Mouse (Mus musculus) hindbrain, embryonic 15.5 days (tissue): ENCODE data around the gene Lrrc27. TPM values are rescaled to one million over a fixed set of nuclear protein-coding genes. Genes with fewer than 3 reads are reported as not detected.

Experiments
- ATAC-seq: fragments of 200-750 bp; cut with Nextera tagmentation; 2 replicates; pipeline ENCODE4 v1.8.0; 2017; ENCODE audit warnings: low read depth, moderate number of reproducible peaks, moderate TSS enrichment; ENCODE audit not compliant: low FRiP score
- H3K27ac ChIP-seq: fragments of 300-500 bp; sonication (generic); replicated peaks from 2 replicates; pipeline ENCODE4 v1.5.1; 2015; ENCODE audit warnings: mild to moderate bottlenecking, inconsistent platforms
- H3K27me3 ChIP-seq: fragments of 300-500 bp; sonication (generic); 2 replicates; pipeline ENCODE4 v1.6.1; 2015; ENCODE audit warnings: control low read depth, inconsistent platforms
- H3K36me3 ChIP-seq: fragments of 300-500 bp; sonication (generic); 2 replicates; pipeline ENCODE4 v1.6.1; 2015; ENCODE audit warnings: control low read depth, inconsistent platforms
- H3K4me1 ChIP-seq: fragments of 300-500 bp; sonication (generic); replicated peaks from 2 replicates; pipeline ENCODE4 v1.6.1; 2015; ENCODE audit warnings: control low read depth, inconsistent platforms
- H3K4me2 ChIP-seq: fragments of 300-500 bp; sonication (generic); 2 replicates; pipeline ENCODE4 v1.6.1; 2015; ENCODE audit warnings: moderate library complexity, mild to moderate bottlenecking, inconsistent platforms
- H3K4me3 ChIP-seq: fragments of 300-500 bp; sonication (generic); 2 replicates; pipeline ENCODE4 v1.5.1; 2015; ENCODE audit warnings: mild to moderate bottlenecking, inconsistent platforms
- H3K9ac ChIP-seq: fragments of 300-500 bp; sonication (generic); 2 replicates; pipeline ENCODE4 v1.6.1; 2015; ENCODE audit warnings: inconsistent platforms
- H3K9me3 ChIP-seq: fragments of 300-500 bp; sonication (generic); 2 replicates; pipeline ENCODE4 v1.6.1; 2016; ENCODE audit warnings: control low read depth, inconsistent platforms
- WGBS: fragments of 180-500 bp; shearing (Covaris S2); methylation state at CpG from one replicate; pipeline ENCODE4 v1.1.7; 2015; 5-methylcytosine and 5-hydroxymethylcytosine counted together
- polyA plus RNA-seq: library from polyadenylated mRNA; unstranded; fragments of >200 nt; fragmentation: Nextera tagmentation; extraction: Ambion mirVana; gene quantifications from 2 replicates; pipeline ENCODE4 v1.2.1, GENCODE M21; 2015

Lrrc27 gene
- polyA plus RNA-seq, 1 experiment from 2014 or later, result 8.0 TPM

GRCm38 (mm10) chr7:139188634-139189207, 24.1 kb upstream of the Lrrc27 start:
- H3K4me1 ChIP-seq, result peaks cover 25% of the 10 kb centered on the region
- peak; percentile 69 for ATAC-seq
- peak overlapping the region; percentile 74 for H3K27ac ChIP-seq
- WGBS, result 1% methylated on average over 23 of the region's 23 CpGs
- no peaks in the 10 kb centered on the region for H3K36me3 ChIP-seq
- peak overlapping the region; percentile 80 for H3K9ac ChIP-seq
- peak overlapping the region; percentile 96 for H3K4me2 ChIP-seq
- peaks cover 6% of the 10 kb centered on the region for H3K27me3 ChIP-seq
- H3K9me3 ChIP-seq, result no peaks in the 10 kb centered on the region
- H3K4me3 ChIP-seq, result peak overlapping the region; percentile 83

GRCm38 (mm10) chr7:139190616-139191015, 22.2 kb upstream of the Lrrc27 start:
- Histone ChIP-seq H3K4me2 (no peak overlapping the region), H3K4me1 (peaks cover 25% of the 10 kb centered on the region), H3K4me3 (no peak overlapping the region), H3K9me3 (no peaks in the 10 kb centered on the region), H3K36me3 (no peaks in the 10 kb centered on the region), H3K27ac (no peak overlapping the region), H3K9ac (no peak overlapping the region), H3K27me3 (peaks cover 6% of the 10 kb centered on the region)
- WGBS, result 93% methylated on average over 4 of the region's 4 CpGs
- ATAC-seq, result no peak

DNA sequence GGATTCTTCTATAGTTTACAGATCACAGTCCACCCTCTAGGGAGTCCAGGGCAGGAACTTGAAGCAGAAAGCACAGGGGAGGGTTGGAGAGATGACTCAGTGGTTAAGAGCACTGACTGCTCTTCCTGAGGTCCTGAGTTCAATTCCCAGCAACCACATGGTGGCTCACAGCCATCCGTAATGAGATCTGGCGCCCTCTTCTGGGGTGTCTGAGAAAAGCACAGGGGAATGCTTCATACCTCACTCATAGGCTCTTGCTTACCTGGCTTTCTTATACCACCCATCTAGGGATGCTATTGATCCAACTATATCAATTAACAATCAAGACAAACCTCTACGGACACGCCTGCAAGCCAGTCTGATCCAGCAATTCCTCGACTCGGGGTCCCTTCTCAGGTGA, 21.2 kb upstream of the Lrrc27 start:
- Histone ChIP-seq H3K27ac (no peak overlapping the region), H3K4me3 (no peak overlapping the region), H3K36me3 (no peaks in the 10 kb centered on the region), H3K27me3 (peaks cover 3% of the 10 kb centered on the region), H3K4me1 (peaks cover 16% of the 10 kb centered on the region), H3K9me3 (no peaks in the 10 kb centered on the region), H3K9ac (no peak overlapping the region), H3K4me2 (no peak overlapping the region)
- 71% methylated on average over 6 of the region's 6 CpGs for WGBS
- no peak for ATAC-seq

DNA sequence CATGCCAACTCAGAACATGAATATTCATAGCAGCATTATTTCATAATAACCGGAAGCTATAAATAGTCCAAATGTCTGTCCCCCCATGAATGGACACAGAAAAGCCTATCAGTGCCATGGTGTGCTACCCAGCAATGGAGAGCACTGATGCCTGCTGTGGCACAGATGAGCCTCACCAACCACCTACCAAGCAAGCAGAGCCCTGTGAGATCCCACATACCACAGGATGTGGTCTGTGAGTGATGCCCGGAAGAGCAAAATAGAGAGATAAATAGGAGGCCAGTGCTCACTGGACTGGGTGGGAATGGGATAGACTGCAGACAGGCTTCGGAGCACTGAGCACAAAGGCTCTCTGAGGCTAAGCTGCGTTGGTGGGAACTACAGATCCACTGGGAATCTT, 15.8 kb upstream of the Lrrc27 start:
- Histone ChIP-seq H3K27me3 (0 out of 2 replicates have a peak, but pooled peaks cover 5% of the 10 kb centered on the region), H3K36me3 (no peaks in the 10 kb centered on the region), H3K4me3 (no peak overlapping the region), H3K9ac (no peak overlapping the region), H3K27ac (no peak overlapping the region), H3K9me3 (no peaks in the 10 kb centered on the region), H3K4me1 (no peaks in the 10 kb centered on the region), H3K4me2 (no peak overlapping the region)
- no peak for ATAC-seq
- WGBS, result 77% methylated on average over 4 of the region's 4 CpGs

GRCm38 (mm10) chr7:139200108-139200507, 12.7 kb upstream of the Lrrc27 start:
- H3K27me3 ChIP-seq, result 0 out of 2 replicates have a peak, but pooled peaks cover 5% of the 10 kb centered on the region
- H3K4me1 ChIP-seq, result no peaks in the 10 kb centered on the region
- 27% methylated on average over 7 of the region's 7 CpGs for WGBS
- peak; percentile 76; the same call in 1 of the 2 replicates for ATAC-seq
- H3K36me3 ChIP-seq, result no peaks in the 10 kb centered on the region
- no peaks in the 10 kb centered on the region for H3K9me3 ChIP-seq
- H3K4me2 ChIP-seq, result no peak overlapping the region
- no peak overlapping the region for H3K27ac ChIP-seq
- no peak overlapping the region for H3K4me3 ChIP-seq
- H3K9ac ChIP-seq, result no peak overlapping the region

DNA sequence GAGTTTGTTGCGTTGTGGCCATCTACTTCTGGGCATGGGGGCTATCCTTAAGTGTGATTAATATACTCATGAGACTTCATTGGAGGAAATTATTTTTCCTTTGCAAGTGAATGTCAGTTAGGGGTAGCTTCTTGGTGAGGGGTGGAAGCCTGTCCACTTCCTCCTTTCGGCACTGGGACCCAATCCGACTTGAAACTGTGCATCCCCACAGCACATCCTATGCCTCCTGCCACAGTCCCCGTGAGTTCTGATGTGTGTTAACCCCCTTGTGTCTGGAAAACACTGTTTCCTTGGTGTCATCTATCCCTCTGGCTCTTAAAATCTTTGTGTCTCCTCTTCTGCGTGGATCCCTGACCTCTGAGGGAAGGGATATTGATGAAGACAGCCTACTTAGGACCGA, 11.6 kb upstream of the Lrrc27 start:
- H3K9me3 ChIP-seq, result no peaks in the 10 kb centered on the region

GRCm38 (mm10) chr7:139208023-139208772, 4.6 kb upstream of the Lrrc27 start:
- Histone ChIP-seq H3K36me3 (no peaks in the 10 kb centered on the region), H3K27ac (no peak overlapping the region), H3K4me1 (peaks cover 5% of the 10 kb centered on the region), H3K9me3 (no peaks in the 10 kb centered on the region), H3K9ac (no peak overlapping the region), H3K27me3 (no peaks in the 10 kb centered on the region), H3K4me2 (no peak overlapping the region), H3K4me3 (no peak overlapping the region)
- no peak for ATAC-seq
- WGBS, result 39% methylated on average over 7 of the region's 7 CpGs

More for the DNA sequence above, 11.6 kb upstream of the Lrrc27 start:
- Histone ChIP-seq H3K9ac (no peak overlapping the region), H3K4me3 (no peak overlapping the region), H3K27me3 (0 out of 2 replicates have a peak, but pooled peaks cover 5% of the 10 kb centered on the region), H3K4me1 (no peaks in the 10 kb centered on the region), H3K4me2 (no peak overlapping the region), H3K27ac (no peak overlapping the region), H3K36me3 (no peaks in the 10 kb centered on the region)
- 65% methylated on average over 6 of the region's 6 CpGs for WGBS
- no peak for ATAC-seq

DNA sequence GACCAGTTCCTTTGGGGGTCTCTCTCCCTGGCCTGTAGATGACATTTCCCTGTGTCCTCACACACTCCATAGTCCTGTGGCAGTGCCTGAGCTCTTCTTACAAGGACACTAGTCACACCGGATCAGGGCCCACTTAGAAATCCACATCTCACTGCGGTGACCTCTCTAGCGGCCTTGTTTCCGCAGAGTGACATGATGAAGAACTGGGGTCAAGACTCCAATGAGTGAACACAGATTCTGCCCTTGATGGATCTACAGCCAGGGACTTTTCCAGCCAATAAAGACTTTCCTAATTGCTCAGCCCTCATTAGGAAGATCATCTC, 4.1 kb upstream of the Lrrc27 start:
- no peak overlapping the region for H3K9ac ChIP-seq
- peaks cover 9% of the 10 kb centered on the region for H3K4me1 ChIP-seq
- no peaks in the 10 kb centered on the region for H3K27me3 ChIP-seq
- ATAC-seq, result no peak
- 86% methylated on average over 4 of the region's 4 CpGs for WGBS
- no peak overlapping the region for H3K4me3 ChIP-seq
- no peak overlapping the region for H3K4me2 ChIP-seq
- H3K9me3 ChIP-seq, result no peaks in the 10 kb centered on the region
- no peak overlapping the region for H3K27ac ChIP-seq
- H3K36me3 ChIP-seq, result no peaks in the 10 kb centered on the region

DNA sequence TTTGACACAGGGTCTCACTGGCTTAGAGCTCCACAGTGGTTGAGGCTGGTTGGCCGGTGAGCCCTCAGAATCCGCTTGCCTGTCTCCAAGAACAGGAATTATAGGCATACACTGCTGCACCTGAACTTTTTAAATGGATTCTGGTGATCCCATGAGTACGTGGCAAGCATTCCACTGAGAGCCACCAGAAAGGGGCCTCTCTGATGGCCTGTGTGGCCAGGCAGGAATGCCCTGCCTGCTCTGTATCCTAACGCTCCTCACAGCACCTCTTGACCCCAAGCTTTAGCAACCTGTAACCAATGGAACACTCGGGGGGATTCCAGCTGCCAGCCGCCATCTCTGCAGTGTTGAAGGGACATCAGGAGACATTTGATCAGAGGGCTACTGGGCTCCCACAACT, 1.0 kb upstream of the Lrrc27 start:
- Histone ChIP-seq H3K4me3 (no peak overlapping the region), H3K27me3 (no peaks in the 10 kb centered on the region), H3K36me3 (no peaks in the 10 kb centered on the region), H3K4me1 (peaks cover 13% of the 10 kb centered on the region), H3K9me3 (no peaks in the 10 kb centered on the region), H3K27ac (no peak overlapping the region), H3K4me2 (no peak overlapping the region), H3K9ac (no peak overlapping the region)
- no peak for ATAC-seq
- 82% methylated on average over 6 of the region's 6 CpGs for WGBS

- H3K9ac ChIP-seq, result peak overlapping the region; percentile 59
- H3K4me1 ChIP-seq, result peaks cover 13% of the 10 kb centered on the region
- peak overlapping the region; percentile 87 for H3K27ac ChIP-seq
- WGBS, result 66% methylated on average over 3 of the region's 3 CpGs
- peak overlapping the region; percentile 66 for H3K4me2 ChIP-seq
- H3K36me3 ChIP-seq, result no peaks in the 10 kb centered on the region
- H3K27me3 ChIP-seq, result no peaks in the 10 kb centered on the region
- ATAC-seq, result no peak; the same call in 1 of the 2 replicates
- H3K9me3 ChIP-seq, result no peaks in the 10 kb centered on the region
- H3K4me3 ChIP-seq, result peak overlapping the region; percentile 52
Observed at GRCm38 (mm10) chr7:139213751-139214150, 963 bp downstream of the Lrrc27 start.

GRCm38 (mm10) chr7:139214160-139214559, 1.4 kb downstream of the Lrrc27 start:
- Histone ChIP-seq H3K4me2 (no peak overlapping the region), H3K9me3 (no peaks in the 10 kb centered on the region), H3K27me3 (no peaks in the 10 kb centered on the region), H3K4me3 (no peak overlapping the region), H3K9ac (no peak overlapping the region), H3K36me3 (no peaks in the 10 kb centered on the region), H3K27ac (no peak overlapping the region), H3K4me1 (peaks cover 13% of the 10 kb centered on the region)
- 83% methylated on average over 3 of the region's 3 CpGs for WGBS
- ATAC-seq, result no peak

DNA sequence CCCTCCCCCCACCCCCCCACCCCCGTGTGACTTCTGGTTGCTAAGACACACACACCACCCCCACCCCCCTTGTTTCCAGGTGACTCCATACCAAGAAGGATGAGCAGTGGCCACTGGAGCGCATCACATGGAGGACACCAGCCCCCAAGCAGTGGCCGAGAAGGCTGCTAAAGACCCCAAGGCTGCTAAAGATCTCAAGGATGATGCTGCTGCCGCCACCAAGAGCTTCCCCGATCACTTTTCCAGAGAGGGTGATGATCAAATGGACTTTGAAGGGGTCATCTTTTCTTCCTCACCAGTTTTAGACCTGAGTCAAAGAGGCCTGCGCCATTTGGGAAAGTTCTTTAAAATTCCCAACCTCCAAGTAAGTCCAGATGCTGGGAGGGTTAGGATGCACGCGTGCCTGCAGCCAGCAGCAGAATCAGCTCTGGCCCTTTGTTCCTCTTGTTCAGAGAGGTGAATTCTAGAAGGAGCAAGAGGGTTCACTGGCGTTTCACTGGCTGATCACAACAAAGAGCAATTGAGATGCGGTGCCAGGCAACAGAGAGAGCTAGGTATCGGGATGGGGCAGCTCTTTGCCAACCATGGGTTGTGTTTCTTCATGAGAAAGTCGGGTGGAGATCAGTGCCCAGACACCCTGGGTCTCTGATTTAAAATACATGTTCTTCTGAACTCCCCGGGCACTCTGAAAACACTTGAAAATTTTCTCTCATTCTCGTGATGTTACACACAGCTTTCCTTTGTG, 2.0 kb downstream of the Lrrc27 start:
- WGBS, result 75% methylated on average over 14 of the region's 14 CpGs

More for the DNA sequence above, 2.0 kb downstream of the Lrrc27 start:
- H3K9me3 ChIP-seq, result no peaks in the 10 kb centered on the region
- H3K4me3 ChIP-seq, result no peak overlapping the region
- H3K4me2 ChIP-seq, result no peak overlapping the region
- peaks cover 13% of the 10 kb centered on the region for H3K4me1 ChIP-seq
- H3K36me3 ChIP-seq, result no peaks in the 10 kb centered on the region
- no peak overlapping the region for H3K27ac ChIP-seq
- H3K27me3 ChIP-seq, result no peaks in the 10 kb centered on the region
- no peak overlapping the region for H3K9ac ChIP-seq
- no peak for ATAC-seq
